24 mouse cellular contexts compared by ENCODE assay signal in the genomic region with DNA sequence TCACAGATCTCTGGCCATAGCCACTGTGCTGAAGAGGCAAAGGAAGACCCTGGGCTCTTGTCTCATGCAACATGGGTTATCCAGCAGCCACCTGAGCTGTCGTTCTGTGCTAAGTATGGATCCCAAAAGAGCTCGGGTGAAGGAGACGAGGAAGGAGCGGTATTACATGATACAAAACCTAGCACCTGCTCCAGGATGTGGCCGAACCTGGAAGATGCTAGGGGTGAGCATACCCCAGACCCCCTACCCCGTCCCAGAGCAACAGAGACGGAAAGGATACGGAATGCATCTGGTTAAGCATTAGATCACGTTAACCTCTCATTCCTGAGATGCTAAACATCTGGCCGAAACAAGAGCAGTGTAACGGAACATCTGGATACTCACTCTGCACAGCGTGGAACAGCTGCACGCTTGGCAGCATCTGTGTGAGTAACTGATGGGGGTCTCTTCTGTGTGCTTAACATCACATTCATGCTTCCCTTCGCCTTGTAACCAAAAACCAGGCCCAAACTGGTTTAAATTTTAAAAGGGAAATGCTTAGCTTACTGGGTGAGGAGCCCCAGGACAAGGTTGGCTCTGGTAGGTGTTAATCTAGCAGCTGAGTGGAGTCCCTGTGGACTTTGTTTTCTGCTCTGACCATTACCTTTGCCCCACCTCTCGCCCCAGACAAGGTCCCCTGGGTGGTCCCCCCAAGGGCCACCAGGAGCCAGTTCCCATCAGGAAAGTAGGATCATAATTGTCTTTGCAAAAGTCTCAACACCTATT. TPM values are rescaled to one million over a fixed set of nuclear protein-coding genes. Genes with fewer than 3 reads are reported as not detected.
DNase-seq lines count a peak whose midpoint lies in the region; ATAC-seq and TF ChIP-seq lines count a peak whose summit lies in the region.
"Had no signal": no experiment of that assay in that cellular context is flagged by ENCODE, and none has a peak within 500 bp of the region (broad histone marks: within the 10 kb centered on the region; RNA-seq: fewer than 3 reads in every experiment).

No protein-coding gene starts in this region.

- no peak overlapping the region for H3K9ac ChIP-seq in intestine, embryonic 16.5 days (ENCODE audit: low read depth, low read length)
- H3K9ac ChIP-seq: forebrain, embryonic 12.5 days; hindbrain, embryonic 14.5 days; liver, embryonic 15.5 days had no signal

- no peak overlapping the region for H3K4me2 ChIP-seq in intestine, embryonic 16.5 days (ENCODE audit: low read depth, low read length)
- H3K4me2 ChIP-seq: forebrain, embryonic 12.5 days; heart, embryonic 11.5 days; hindbrain, embryonic 14.5 days; liver, embryonic 15.5 days had no signal

- peak; percentile 45; the same call in 1 of the 2 replicates for ATAC-seq in intestine, embryonic 16.5 days
- no peak for ATAC-seq in erythroblast, adult 5-6 weeks (replicated peaks; ENCODE audit: low FRiP score, poor library complexity, severe bottlenecking)

- H3K4me1 ChIP-seq in intestine, embryonic 16.5 days (ENCODE audit: control insufficient read depth, insufficient read depth, low read length), result peaks cover 23% of the 10 kb centered on the region

- peak; percentile 28 for DNase-seq in embryo, embryonic 10 days (ENCODE audit: low spot score)
- DNase-seq in embryo, embryonic 9.5 days (ENCODE audit: extremely low spot score), result no peak
- DNase-seq in kidney, postnatal 10 days, result peak; percentile 44
- DNase-seq in kidney, adult 8-10 months, result no peak
- peak; percentile 9 for DNase-seq in brain, embryonic 14.5 days (ENCODE audit: low read depth)
- no peak for DNase-seq in ovary, postnatal 14 days (ENCODE audit: low spot score)
- DNase-seq: cerebellum, postnatal 10 days; heart, postnatal 14 days; kidney, postnatal 36 days; lung, postnatal 10 days; right cerebral cortex, postnatal 25 days; thymus, postnatal 4 days had no signal

- H3K27ac ChIP-seq in intestine, embryonic 16.5 days (ENCODE audit: low read length), result no peak overlapping the region
- H3K27ac ChIP-seq: forebrain, embryonic 12.5 days; hindbrain, embryonic 14.5 days; liver, embryonic 15.5 days had no signal

- no peak overlapping the region for H3K4me3 ChIP-seq in intestine, embryonic 16.5 days (ENCODE audit: low read length)
- H3K4me3 ChIP-seq: forebrain, embryonic 12.5 days; liver, embryonic 15.5 days; megakaryocyte, embryonic 14.5 days had no signal

- H3K36me3 ChIP-seq in intestine, embryonic 16.5 days (ENCODE audit: control insufficient read depth, insufficient read depth, low read length), result no peaks in the 10 kb centered on the region
- H3K36me3 ChIP-seq: forebrain, embryonic 12.5 days; liver, embryonic 15.5 days had no signal

- no peaks in the 10 kb centered on the region for H3K27me3 ChIP-seq in intestine, embryonic 16.5 days (replicated peaks; ENCODE audit: control insufficient read depth, insufficient read depth, low read length)
- H3K27me3 ChIP-seq: forebrain, embryonic 12.5 days had no signal

- WGBS in intestine, embryonic 16.5 days, result 58% methylated on average over 15 of the region's 15 CpGs

- no peak for TF ChIP-seq POLR2A in brain, embryonic 14.5 days (IDR thresholded peaks at IDR 0.05; ENCODE audit: borderline replicate concordance, extremely low read depth, insufficient read depth, insufficient read length, poor library complexity, severe bottlenecking)

- no peaks in the 10 kb centered on the region for H3K9me3 ChIP-seq in intestine, embryonic 16.5 days (ENCODE audit: control insufficient read depth, low read length)
- H3K9me3 ChIP-seq: forebrain, embryonic 12.5 days; liver, embryonic 15.5 days; megakaryocyte, embryonic 14.5 days had no signal

- TF ChIP-seq CTCF in brain, embryonic 14.5 days (IDR thresholded peaks at IDR 0.05; ENCODE audit: borderline replicate concordance, extremely low read depth, insufficient read depth, insufficient read length), result no peak

RNA-seq across cellular contexts. Expression of gene Atoh8, which starts 13.0 kb away (rescaled TPM):
- polyA plus RNA-seq in brain, embryonic 14.5 days (2012; rRNA removed), result 2.7 and 3.7 TPM in 2 replicates
- polyA plus RNA-seq in intestine, embryonic 16.5 days (2015; fragmentation: Nextera tagmentation; extraction: Ambion mirVana), result 9.3 and 9.6 TPM in 2 replicates
- total RNA-seq in erythroblast, adult 5-6 weeks (2015; ENCODE audit: low replicate concordance), result not detected in 2 replicates
- not detected in 2 replicates for total RNA-seq in erythroblast, adult 5-6 weeks (2017; ENCODE audit: low replicate concordance)
- total RNA-seq: MEL had no signal

RNA-seq across cellular contexts. Expression of gene Sftpb, which starts 56.1 kb away (rescaled TPM):
- polyA plus RNA-seq in brain, embryonic 14.5 days (2012; rRNA removed), result 0.13 and 0.16 TPM in 2 replicates
- 0.11 and 0.18 TPM in 2 replicates for polyA plus RNA-seq in intestine, embryonic 16.5 days (2015; fragmentation: Nextera tagmentation; extraction: Ambion mirVana)
- not detected in 2 replicates for total RNA-seq in erythroblast, adult 5-6 weeks (2015; ENCODE audit: low replicate concordance)
- 1.6 TPM in 1 of 2 replicates, not detected in the other for total RNA-seq in erythroblast, adult 5-6 weeks (2017; ENCODE audit: low replicate concordance)
- total RNA-seq: adrenal gland, adult 18-20 months; layer of hippocampus, postnatal 25 days; left cerebral cortex, postnatal 36 days; MEL had no signal
- polyA plus RNA-seq: forebrain, embryonic 12.5 days; liver, embryonic 15.5 days; neural tube, embryonic 11.5 days had no signal

Comparison
In these comparisons a context has a peak if more than half of its experiments do, and no peak if none do; other contexts are left out.
1. DNase-seq: peak in embryo, embryonic 10 days (single experiment), kidney, postnatal 10 days (single experiment) and brain, embryonic 14.5 days (single experiment); none in embryo, embryonic 9.5 days (single experiment), kidney, adult 8-10 months (0 of 2) and ovary, postnatal 14 days (single experiment).